Mouse (Mus musculus) limb, embryonic 14.5 days (tissue): Measurements from ENCODE around the gene Nckipsd. TPM values are rescaled to one million over a fixed set of nuclear protein-coding genes. Genes with fewer than 3 reads are reported as not detected.
A peak's percentile ranks its signal among the peaks of the same experiment; 100 is the strongest.

Experiments
- ATAC-seq: fragments of 200-750 bp; cut with Nextera tagmentation; 2 replicates; pipeline ENCODE4 v1.8.0; 2017; ENCODE audit warnings: low read depth, moderate number of reproducible peaks, moderate TSS enrichment; ENCODE audit not compliant: low FRiP score
- DNase-seq: peaks from one replicate; pipeline ENCODE4 v3.0.0-alpha.2; 2015; ENCODE audit warnings: low spot score
- H3K27ac ChIP-seq: fragments of 300-500 bp; sonication (generic); replicated peaks from 2 replicates; pipeline ENCODE4 v1.5.1; 2014; ENCODE audit warnings: low read depth, mild to moderate bottlenecking, low read length, moderate library complexity, mixed read lengths
- H3K27me3 ChIP-seq: fragments of 300-500 bp; sonication (generic); 2 replicates; pipeline ENCODE4 v1.6.1; 2014; ENCODE audit warnings: low read length, mixed read lengths; ENCODE audit not compliant: control insufficient read depth, insufficient read depth
- H3K36me3 ChIP-seq: fragments of 300-500 bp; sonication (generic); 2 replicates; pipeline ENCODE4 v1.6.1; 2014; ENCODE audit warnings: mild to moderate bottlenecking, low read length, moderate library complexity, mixed read lengths; ENCODE audit not compliant: control insufficient read depth, insufficient read depth
- H3K4me1 ChIP-seq: fragments of 300-500 bp; sonication (generic); 2 replicates; pipeline ENCODE4 v1.6.1; 2014; ENCODE audit warnings: antibody characterized with exemption, low read length, mixed read lengths; ENCODE audit not compliant: control insufficient read depth, insufficient read depth
- H3K4me2 ChIP-seq: fragments of 300-500 bp; sonication (generic); replicated peaks from 2 replicates; pipeline ENCODE4 v1.6.1; 2014; ENCODE audit warnings: low read depth, mild to moderate bottlenecking, low read length, moderate library complexity; ENCODE audit not compliant: severe bottlenecking
- H3K4me3 ChIP-seq: fragments of 300-500 bp; sonication (generic); replicated peaks from 2 replicates; pipeline ENCODE4 v1.5.1; 2014; ENCODE audit warnings: low read length
- H3K9ac ChIP-seq: fragments of 300-500 bp; sonication (generic); 2 replicates; pipeline ENCODE4 v1.6.1; 2014; ENCODE audit warnings: mild to moderate bottlenecking, low read depth, low read length, moderate library complexity; ENCODE audit not compliant: severe bottlenecking
- H3K9me3 ChIP-seq: fragments of 300-500 bp; sonication (generic); 2 replicates; pipeline ENCODE4 v1.6.1; 2016; ENCODE audit warnings: low read length; ENCODE audit not compliant: control insufficient read depth
- POLR2A ChIP-seq: fragments of 200-500 bp; IDR thresholded peaks from 2 replicates; pipeline ENCODE4 v1.8.0; 2012; ENCODE audit warnings: inconsistent platforms, mild to moderate bottlenecking, moderate library complexity, borderline replicate concordance; ENCODE audit not compliant: insufficient read depth, insufficient read length; ENCODE audit errors: extremely low read depth
- WGBS: fragments of 180-500 bp; shearing (Covaris S2); extraction: QIAGEN DNeasy Blood & Tissue Kit; methylation state at CpG from one replicate; pipeline ENCODE4 v1.1.7; 2014; 5-methylcytosine and 5-hydroxymethylcytosine counted together
- polyA plus RNA-seq, 2 experiments: library from polyadenylated mRNA; depleted of rRNA in 1 of 2; stranded (reverse) in 1 of 2; unstranded in 1 of 2; fragments of >200 nt; fragmentation: Nextera tagmentation in 1 of 2; extraction: Ambion mirVana in 1 of 2; gene quantifications; 2 replicates each; pipeline versions ENCODE4 v1.2.1 to v1.2.3; 2012 to 2014

Nckipsd gene
- polyA plus RNA-seq, 2 experiments = 17.2 to 24.0 TPM

- H3K27ac ChIP-seq = no peak overlapping the region
- TF ChIP-seq POLR2A = no peak
- no peak for ATAC-seq
- H3K27me3 ChIP-seq = no peaks in the 10 kb centered on the region
- 78% methylated on average over 4 of the region's 4 CpGs for WGBS
- no peak overlapping the region for H3K4me3 ChIP-seq
- no peak overlapping the region for H3K9ac ChIP-seq
- no peak overlapping the region for H3K4me2 ChIP-seq
- DNase-seq = no peak
- H3K9me3 ChIP-seq = peaks cover 7% of the 10 kb centered on the region; the same call in 1 of the 2 replicates
- no peaks in the 10 kb centered on the region for H3K4me1 ChIP-seq
- H3K36me3 ChIP-seq = no peaks in the 10 kb centered on the region
Observed at GRCm38 (mm10) chr9:108776614-108777013, 31.6 kb upstream of the Nckipsd start.

- no peaks in the 10 kb centered on the region for H3K36me3 ChIP-seq
- DNase-seq (no peak), ATAC-seq (no peak)
- H3K27ac ChIP-seq = no peak overlapping the region
- no peaks in the 10 kb centered on the region for H3K4me1 ChIP-seq
- H3K4me3 ChIP-seq = no peak overlapping the region
- no peaks in the 10 kb centered on the region for H3K27me3 ChIP-seq
- TF ChIP-seq POLR2A = no peak
- no peak overlapping the region for H3K4me2 ChIP-seq
- WGBS = 81% methylated on average over 4 of the region's 4 CpGs
- no peak overlapping the region for H3K9ac ChIP-seq
- H3K9me3 ChIP-seq = peaks cover 7% of the 10 kb centered on the region; the same call in 1 of the 2 replicates
Observed at GRCm38 (mm10) chr9:108777276-108777675, 30.9 kb upstream of the Nckipsd start.

- H3K4me2 ChIP-seq = no peak overlapping the region
- no peak overlapping the region for H3K4me3 ChIP-seq
- 59% methylated on average over 5 of the region's 5 CpGs for WGBS
- ATAC-seq (no peak), DNase-seq (no peak)
- no peaks in the 10 kb centered on the region for H3K9me3 ChIP-seq
- 0 out of 2 replicates have a peak, but pooled peaks cover 2% of the 10 kb centered on the region for H3K36me3 ChIP-seq
- TF ChIP-seq POLR2A = no peak
- no peak overlapping the region for H3K9ac ChIP-seq
- peaks cover 11% of the 10 kb centered on the region for H3K4me1 ChIP-seq
- H3K27me3 ChIP-seq = no peaks in the 10 kb centered on the region
- H3K27ac ChIP-seq = no peak overlapping the region
Observed at GRCm38 (mm10) chr9:108780959-108781358, 27.2 kb upstream of the Nckipsd start.

DNA sequence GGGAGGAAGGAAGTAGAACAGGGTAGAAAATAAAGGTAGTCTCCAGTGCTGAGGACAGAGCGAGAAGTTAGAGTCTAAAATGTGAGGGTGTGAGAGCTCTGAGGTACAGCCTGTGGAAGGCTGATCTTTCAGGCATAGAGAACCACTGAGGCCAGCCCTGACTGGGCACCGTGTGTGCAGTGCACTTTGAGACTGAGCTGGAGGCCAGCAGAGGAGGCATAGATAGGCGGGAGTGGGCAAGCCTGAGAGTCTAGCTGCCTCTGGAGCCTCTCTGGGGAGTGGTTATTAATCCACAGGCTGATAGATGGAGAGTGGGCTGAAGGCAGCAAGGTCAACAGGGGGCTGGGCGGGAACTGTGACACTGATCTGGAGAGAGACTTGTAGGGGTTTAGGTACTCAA, 26.3 kb upstream of the Nckipsd start:
- peaks cover 14% of the 10 kb centered on the region for H3K4me1 ChIP-seq
- WGBS = 67% methylated on average over 4 of the region's 4 CpGs
- H3K4me2 ChIP-seq = no peak overlapping the region
- no peak for TF ChIP-seq POLR2A
- no peaks in the 10 kb centered on the region for H3K9me3 ChIP-seq
- H3K27me3 ChIP-seq = no peaks in the 10 kb centered on the region
- H3K36me3 ChIP-seq = 0 out of 2 replicates have a peak, but pooled peaks cover 3% of the 10 kb centered on the region
- H3K9ac ChIP-seq = no peak overlapping the region
- DNase-seq (no peak), ATAC-seq (no peak)
- no peak overlapping the region for H3K27ac ChIP-seq
- H3K4me3 ChIP-seq = no peak overlapping the region

DNA sequence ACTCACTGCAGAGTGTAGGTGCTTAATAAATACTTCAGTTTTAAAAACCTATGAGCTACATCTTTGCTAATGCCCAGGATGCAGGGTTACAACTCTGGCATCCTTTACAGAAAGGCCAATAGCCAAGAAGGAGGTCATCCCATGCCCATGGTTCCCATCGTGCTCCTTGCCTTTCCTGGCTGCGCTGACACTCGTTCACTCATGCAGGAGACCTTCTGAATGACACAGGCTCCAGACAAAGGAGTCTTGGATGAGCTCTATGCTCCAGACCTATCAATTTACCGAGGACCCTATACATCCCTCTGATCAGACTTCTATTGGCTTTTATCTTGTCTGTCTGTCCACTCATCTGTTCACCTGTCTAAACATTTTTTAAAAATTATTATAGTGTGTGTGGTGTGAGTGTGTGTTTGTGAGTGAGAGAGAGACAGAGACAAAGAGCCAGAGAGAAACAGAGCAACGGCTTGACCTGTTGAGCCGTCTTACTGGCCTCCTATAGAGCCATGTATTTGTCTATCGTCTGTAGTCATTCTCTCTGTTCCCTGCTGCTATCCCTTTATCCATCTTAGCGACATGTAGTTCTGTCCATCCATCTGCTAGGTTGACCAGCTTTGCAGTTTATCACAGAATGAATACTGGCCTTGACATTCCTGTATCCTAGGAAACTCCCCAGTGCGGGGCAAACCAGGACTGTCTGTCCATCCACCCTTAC, 25.2 kb upstream of the Nckipsd start:
- TF ChIP-seq POLR2A = no peak
- Histone ChIP-seq H3K4me2 (peak overlapping the region; percentile 71), H3K27me3 (no peaks in the 10 kb centered on the region), H3K36me3 (peaks cover 3% of the 10 kb centered on the region; the same call in 1 of the 2 replicates), H3K4me3 (peak overlapping the region; percentile 91), H3K9ac (peak overlapping the region; percentile 99), H3K27ac (0 out of 2 replicates have a peak overlapping the region, but pooled peaks have one; percentile 82), H3K4me1 (peaks cover 20% of the 10 kb centered on the region), H3K9me3 (no peaks in the 10 kb centered on the region)
- WGBS = 36% methylated on average over 9 of the region's 9 CpGs
- no peak; the same call in 1 of the 2 replicates for ATAC-seq
- DNase-seq = no peak
